Comparison of ENCODE assay signal across 9 mouse cellular contexts in the genomic region with DNA sequence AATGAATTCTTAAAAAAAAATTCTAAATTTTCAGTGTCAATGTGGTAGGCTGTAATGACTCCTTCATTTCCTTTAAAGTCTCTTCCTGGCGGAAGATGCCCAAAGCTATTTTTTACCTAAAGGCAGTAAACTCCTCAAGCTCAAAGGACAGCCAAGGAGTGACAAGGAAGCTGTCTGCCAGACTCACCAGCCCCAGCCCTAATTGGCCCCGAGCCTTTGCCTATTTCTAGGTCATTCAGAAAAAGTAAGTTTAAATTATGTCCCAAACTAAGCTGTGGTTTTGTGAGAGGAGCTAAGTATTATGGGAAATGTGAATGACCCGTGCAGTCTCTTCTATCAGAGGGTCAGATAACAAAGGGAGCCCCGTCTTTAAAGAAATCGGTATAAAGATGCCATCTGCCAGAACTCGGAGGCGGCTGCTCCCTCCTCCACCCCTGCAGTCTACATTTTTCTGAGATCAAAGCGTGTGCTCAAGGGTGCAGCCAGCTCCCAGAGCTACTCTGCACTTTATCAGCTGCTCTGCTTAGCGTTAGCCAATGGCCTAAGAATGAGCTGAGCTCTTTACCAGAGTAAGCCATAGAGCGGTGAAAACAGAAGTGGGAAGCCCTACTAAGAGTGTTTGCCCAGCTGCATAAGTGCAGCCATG. TPM values are rescaled to one million over a fixed set of nuclear protein-coding genes. Genes with fewer than 3 reads are reported as not detected.
DNase-seq lines count a peak whose midpoint lies in the region; ATAC-seq and TF ChIP-seq lines count a peak whose summit lies in the region.
"Had no signal": no experiment of that assay in that cellular context is flagged by ENCODE, and none has a peak within 500 bp of the region (broad histone marks: within the 10 kb centered on the region; RNA-seq: fewer than 3 reads in every experiment).

No protein-coding gene starts in this region.

- DNase-seq in lung, postnatal 4 days, result no peak
- DNase-seq in embryonic facial prominence, embryonic 11.5 days (ENCODE audit: low spot score), result peak; percentile 61
- peak; percentile 26 for DNase-seq in hindbrain, postnatal 0 days (ENCODE audit: low spot score)
- peak; percentile 68 for DNase-seq in retina, embryonic 14.5 days (ENCODE audit: low spot score)
- no peak for DNase-seq in layer of hippocampus, adult 11-12 months (ENCODE audit: low spot score)
- no peak for DNase-seq in frontal cortex, postnatal 36 days (ENCODE audit: low spot score in 2 of 2)
- DNase-seq in natural killer cell, adult 2 months (ENCODE audit: low spot score in 2 of 2), result no peak

- H3K36me3 ChIP-seq in lung, embryonic 15.5 days, result no peaks in the 10 kb centered on the region
- no peaks in the 10 kb centered on the region for H3K36me3 ChIP-seq in embryonic facial prominence, embryonic 11.5 days (replicated peaks; ENCODE audit: control insufficient read depth, insufficient read depth, low read depth, low read length)
- no peaks in the 10 kb centered on the region for H3K36me3 ChIP-seq in hindbrain, postnatal 0 days (ENCODE audit: insufficient read depth, low read length)

- peak overlapping the region; percentile 33 for H3K4me2 ChIP-seq in lung, embryonic 15.5 days
- H3K4me2 ChIP-seq in embryonic facial prominence, embryonic 11.5 days (ENCODE audit: low read depth, low read length), result no peak overlapping the region
- no peak overlapping the region for H3K4me2 ChIP-seq in hindbrain, postnatal 0 days (ENCODE audit: low read depth, low read length)

- no peak for TF ChIP-seq CTCF in hindbrain, postnatal 0 days (IDR thresholded peaks at IDR 0.05; ENCODE audit: low read depth)

- 6% methylated on average over 10 of the region's 10 CpGs for WGBS in lung, embryonic 15.5 days
- 18% methylated on average over 10 of the region's 10 CpGs for WGBS in embryonic facial prominence, embryonic 11.5 days
- WGBS in hindbrain, postnatal 0 days, result 16% methylated on average over 10 of the region's 10 CpGs

- ATAC-seq in lung, embryonic 15.5 days (ENCODE audit: borderline replicate concordance, extremely low read depth, low FRiP score, low TSS enrichment), result peak; percentile 70; the same call in 1 of the 2 replicates
- peak; percentile 57; the same call in 1 of the 2 replicates for ATAC-seq in embryonic facial prominence, embryonic 11.5 days (replicated peaks; ENCODE audit: insufficient number of reproducible peaks, low FRiP score, low TSS enrichment, low read depth)
- no peak for ATAC-seq in hindbrain, postnatal 0 days

- no peaks in the 10 kb centered on the region for H3K27me3 ChIP-seq in lung, embryonic 15.5 days
- no peaks in the 10 kb centered on the region for H3K27me3 ChIP-seq in embryonic facial prominence, embryonic 11.5 days (ENCODE audit: control insufficient read depth, insufficient read depth, low read length)
- H3K27me3 ChIP-seq in hindbrain, postnatal 0 days (ENCODE audit: insufficient read depth, low read length), result no peaks in the 10 kb centered on the region

- peaks cover 17% of the 10 kb centered on the region for H3K4me1 ChIP-seq in lung, embryonic 15.5 days
- H3K4me1 ChIP-seq in embryonic facial prominence, embryonic 11.5 days (ENCODE audit: control insufficient read depth, insufficient read depth, low read length), result no peaks in the 10 kb centered on the region; the same call in 1 of the 2 replicates
- no peaks in the 10 kb centered on the region for H3K4me1 ChIP-seq in hindbrain, postnatal 0 days (ENCODE audit: insufficient read depth, low read length)

- H3K27ac ChIP-seq in lung, embryonic 15.5 days, result peak overlapping the region; percentile 77
- no peak overlapping the region for H3K27ac ChIP-seq in embryonic facial prominence, embryonic 11.5 days (replicated peaks; ENCODE audit: low read depth, low read length)
- H3K27ac ChIP-seq in hindbrain, postnatal 0 days, result no peak overlapping the region
- H3K27ac ChIP-seq: liver, embryonic 14.5 days had no signal

- H3K9ac ChIP-seq in lung, embryonic 15.5 days, result no peak overlapping the region
- H3K9ac ChIP-seq in embryonic facial prominence, embryonic 11.5 days (replicated peaks; ENCODE audit: low read length), result no peak overlapping the region
- no peak overlapping the region for H3K9ac ChIP-seq in hindbrain, postnatal 0 days (replicated peaks; ENCODE audit: low read length)
- H3K9ac ChIP-seq: liver, embryonic 14.5 days had no signal

- no peaks in the 10 kb centered on the region for H3K9me3 ChIP-seq in lung, embryonic 15.5 days
- H3K9me3 ChIP-seq in embryonic facial prominence, embryonic 11.5 days (replicated peaks; ENCODE audit: control insufficient read depth, low read length), result no peaks in the 10 kb centered on the region
- no peaks in the 10 kb centered on the region for H3K9me3 ChIP-seq in hindbrain, postnatal 0 days (ENCODE audit: low read length)

- H3K4me3 ChIP-seq in lung, embryonic 15.5 days, result no peak overlapping the region
- no peak overlapping the region for H3K4me3 ChIP-seq in embryonic facial prominence, embryonic 11.5 days (ENCODE audit: low read depth, low read length)
- H3K4me3 ChIP-seq in hindbrain, postnatal 0 days (ENCODE audit: low read length), result no peak overlapping the region

RNA-seq across cellular contexts. Expression of a gene that starts 7.9 kb away (rescaled TPM):
- polyA plus RNA-seq in lung, embryonic 15.5 days (2015; fragmentation: Nextera tagmentation; extraction: Ambion mirVana), result 55.6 and 57.2 TPM in 2 replicates
- 88.1 and 91.0 TPM in 2 replicates for polyA plus RNA-seq in embryonic facial prominence, embryonic 11.5 days (2014; fragmentation: Nextera tagmentation; extraction: Ambion mirVana)
- 178 and 240 TPM in 2 replicates for total RNA-seq in hindbrain, postnatal 0 days (2014; rRNA removed)
- 222 and 231 TPM in 2 replicates for polyA plus RNA-seq in hindbrain, postnatal 0 days (2015; fragmentation: Nextera tagmentation; extraction: Ambion mirVana)

Comparison
In these comparisons a context has a peak if more than half of its experiments do, and no peak if none do; other contexts are left out.
1. DNase-seq: peak in embryonic facial prominence, embryonic 11.5 days (single experiment), hindbrain, postnatal 0 days (single experiment) and retina, embryonic 14.5 days (single experiment); none in lung, postnatal 4 days (0 of 2), layer of hippocampus, adult 11-12 months (single experiment), frontal cortex, postnatal 36 days (0 of 2) and natural killer cell, adult 2 months (0 of 2).